In the genomic region with DNA sequence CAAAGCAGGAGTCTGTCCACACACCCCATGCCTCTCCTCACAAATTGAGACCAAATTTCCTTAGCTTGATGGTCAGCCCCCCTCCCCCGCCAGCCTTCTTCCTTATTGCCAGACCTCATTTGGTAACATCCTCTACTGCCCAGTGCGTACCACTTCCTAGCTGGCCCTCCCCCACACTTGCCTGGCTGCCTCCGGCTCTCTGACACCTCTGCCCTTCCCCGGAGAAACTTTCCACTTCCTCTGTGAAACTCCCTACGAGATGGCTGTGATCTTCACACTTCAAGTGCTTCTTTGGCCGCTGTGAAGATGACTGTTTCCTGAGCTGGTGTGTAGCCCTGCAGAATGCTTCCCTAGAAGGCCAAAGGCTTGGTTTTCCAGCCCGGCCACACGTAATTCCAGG, we compare ENCODE assay signal across 12 mouse cellular contexts. TPM values are rescaled to one million over a fixed set of nuclear protein-coding genes. Genes with fewer than 3 reads are reported as not detected.
DNase-seq lines count a peak whose midpoint lies in the region; ATAC-seq and TF ChIP-seq lines count a peak whose summit lies in the region.
"Had no signal": no experiment of that assay in that cellular context is flagged by ENCODE, and none has a peak within 500 bp of the region (broad histone marks: within the 10 kb centered on the region; RNA-seq: fewer than 3 reads in every experiment).

No protein-coding gene starts in this region.

- no peak for TF ChIP-seq EP300 in heart, postnatal 0 days (IDR thresholded peaks at IDR 0.05; ENCODE audit: low read depth)

- ATAC-seq in heart, postnatal 0 days (ENCODE audit: insufficient read depth, low read depth) = no peak
- no peak for ATAC-seq in lung, embryonic 14.5 days (ENCODE audit: insufficient read depth)
- ATAC-seq in midbrain, postnatal 0 days (ENCODE audit: low FRiP score) = no peak
- ATAC-seq: hindbrain, postnatal 0 days had no signal

- H3K4me3 ChIP-seq in heart, postnatal 0 days (ENCODE audit: low read depth, low read length) = no peak overlapping the region
- no peak overlapping the region for H3K4me3 ChIP-seq in heart, embryonic 10.5 days
- H3K4me3 ChIP-seq in brown adipose tissue, adult 24 weeks (ENCODE audit: insufficient read depth, low read depth, low read length) = no peak overlapping the region
- H3K4me3 ChIP-seq in lung, embryonic 14.5 days (ENCODE audit: low read depth, low read length) = no peak overlapping the region
- no peak overlapping the region for H3K4me3 ChIP-seq in midbrain, postnatal 0 days (ENCODE audit: low read depth, low read length)
- H3K4me3 ChIP-seq: embryonic facial prominence, embryonic 13.5 days; myocyte had no signal

- H3K27me3 ChIP-seq in heart, postnatal 0 days (ENCODE audit: control insufficient read depth, insufficient read depth, low read length) = no peaks in the 10 kb centered on the region
- no peaks in the 10 kb centered on the region for H3K27me3 ChIP-seq in heart, embryonic 10.5 days (ENCODE audit: insufficient read depth, poor library complexity, severe bottlenecking)
- H3K27me3 ChIP-seq in lung, embryonic 14.5 days (ENCODE audit: insufficient read depth, low read length) = no peaks in the 10 kb centered on the region
- no peaks in the 10 kb centered on the region for H3K27me3 ChIP-seq in midbrain, postnatal 0 days (ENCODE audit: insufficient read depth, low read length)
- H3K27me3 ChIP-seq: embryonic facial prominence, embryonic 13.5 days had no signal

- no peaks in the 10 kb centered on the region for H3K36me3 ChIP-seq in heart, postnatal 0 days (replicated peaks; ENCODE audit: control insufficient read depth, insufficient read depth, low read length)
- H3K36me3 ChIP-seq in heart, embryonic 10.5 days = no peaks in the 10 kb centered on the region
- no peaks in the 10 kb centered on the region for H3K36me3 ChIP-seq in lung, embryonic 14.5 days (ENCODE audit: insufficient read depth)
- no peaks in the 10 kb centered on the region for H3K36me3 ChIP-seq in midbrain, postnatal 0 days (ENCODE audit: insufficient read depth, low read length)
- H3K36me3 ChIP-seq: embryonic facial prominence, embryonic 13.5 days had no signal

- no peak for DNase-seq in heart, postnatal 0 days (ENCODE audit: low spot score)
- DNase-seq in heart, embryonic 10.5 days (ENCODE audit: low spot score) = no peak
- DNase-seq in lung, embryonic 14.5 days = peak; percentile 26
- peak; percentile 75 to 84 for DNase-seq in spleen, postnatal 4 days (ENCODE audit: low spot score in 2 of 2)
- no peak for DNase-seq in layer of hippocampus, postnatal 36 days
- no peak for DNase-seq in midbrain, postnatal 0 days (ENCODE audit: low spot score)
- no peak for DNase-seq in cerebellum, adult 8-10 months

- 30% methylated on average over 8 of the region's 8 CpGs for WGBS in heart, postnatal 0 days
- WGBS in heart, embryonic 10.5 days = 42% methylated on average over 8 of the region's 8 CpGs
- WGBS in lung, embryonic 14.5 days = 34% methylated on average over 8 of the region's 8 CpGs
- 71% methylated on average over 8 of the region's 8 CpGs for WGBS in midbrain, postnatal 0 days

- H3K9ac ChIP-seq in heart, postnatal 0 days (replicated peaks; ENCODE audit: low read depth, low read length) = no peak overlapping the region
- H3K9ac ChIP-seq in lung, embryonic 14.5 days = no peak overlapping the region
- H3K9ac ChIP-seq in midbrain, postnatal 0 days (replicated peaks; ENCODE audit: low read length, poor library complexity, severe bottlenecking) = no peak overlapping the region
- H3K9ac ChIP-seq: embryonic facial prominence, embryonic 13.5 days had no signal

- H3K9me3 ChIP-seq in heart, postnatal 0 days (replicated peaks; ENCODE audit: control insufficient read depth, low read length) = no peaks in the 10 kb centered on the region
- no peaks in the 10 kb centered on the region for H3K9me3 ChIP-seq in heart, embryonic 10.5 days
- H3K9me3 ChIP-seq in lung, embryonic 14.5 days (ENCODE audit: low read depth, low read length) = no peaks in the 10 kb centered on the region
- no peaks in the 10 kb centered on the region for H3K9me3 ChIP-seq in midbrain, postnatal 0 days (ENCODE audit: low read length)
- H3K9me3 ChIP-seq: embryonic facial prominence, embryonic 13.5 days had no signal

- peaks cover 4% of the 10 kb centered on the region; the same call in 1 of the 2 replicates for H3K4me1 ChIP-seq in heart, postnatal 0 days (ENCODE audit: control insufficient read depth, insufficient read depth)
- peaks cover 12% of the 10 kb centered on the region for H3K4me1 ChIP-seq in heart, embryonic 10.5 days
- no peaks in the 10 kb centered on the region for H3K4me1 ChIP-seq in brown adipose tissue, adult 24 weeks (ENCODE audit: control insufficient read depth, insufficient read depth, insufficient read length, low read length)
- no peaks in the 10 kb centered on the region for H3K4me1 ChIP-seq in lung, embryonic 14.5 days (ENCODE audit: insufficient read depth)
- no peaks in the 10 kb centered on the region for H3K4me1 ChIP-seq in midbrain, postnatal 0 days (ENCODE audit: insufficient read depth, low read length)
- H3K4me1 ChIP-seq: embryonic facial prominence, embryonic 13.5 days had no signal

- no peak for TF ChIP-seq CTCF in heart, postnatal 0 days (IDR thresholded peaks at IDR 0.05; ENCODE audit: low read depth)
- no peak for TF ChIP-seq CTCF in lung, embryonic 14.5 days (IDR thresholded peaks at IDR 0.05; ENCODE audit: low read depth)
- no peak for TF ChIP-seq CTCF in midbrain, postnatal 0 days (IDR thresholded peaks at IDR 0.05)

- peak overlapping the region; percentile 15; the same call in 1 of the 2 replicates for H3K27ac ChIP-seq in heart, postnatal 0 days (ENCODE audit: low read depth)
- no peak overlapping the region; the same call in 1 of the 2 replicates for H3K27ac ChIP-seq in heart, embryonic 10.5 days
- peak overlapping the region; percentile 79 for H3K27ac ChIP-seq in brown adipose tissue, adult 24 weeks (replicated peaks; ENCODE audit: low read depth, low read length)
- no peak overlapping the region for H3K27ac ChIP-seq in lung, embryonic 14.5 days (ENCODE audit: low read depth)
- no peak overlapping the region for H3K27ac ChIP-seq in midbrain, postnatal 0 days (ENCODE audit: low read depth, low read length)
- H3K27ac ChIP-seq: embryonic facial prominence, embryonic 13.5 days; hindbrain, postnatal 0 days had no signal

- H3K4me2 ChIP-seq in heart, postnatal 0 days (ENCODE audit: low read depth, low read length) = no peak overlapping the region
- H3K4me2 ChIP-seq in lung, embryonic 14.5 days = no peak overlapping the region
- H3K4me2 ChIP-seq in midbrain, postnatal 0 days (ENCODE audit: low read depth, low read length, poor library complexity, severe bottlenecking) = no peak overlapping the region
- H3K4me2 ChIP-seq: embryonic facial prominence, embryonic 13.5 days had no signal

RNA-seq across cellular contexts. Expression of gene Ubxn11, which starts 3.7 kb away (rescaled TPM):
- total RNA-seq in heart, postnatal 0 days (2014; rRNA removed; ENCODE audit: low replicate concordance) = not detected in 2 replicates
- 0.97 and 1.2 TPM in 2 replicates for polyA plus RNA-seq in heart, postnatal 0 days (2015; fragmentation: Nextera tagmentation; extraction: Ambion mirVana)
- polyA plus RNA-seq in heart, embryonic 10.5 days (2016; fragmentation: Nextera tagmentation; extraction: Ambion mirVana) = 2.6 and 2.9 TPM in 2 replicates
- polyA plus RNA-seq in brown adipose tissue, adult 24 weeks (2012; ENCODE audit: insufficient read depth, insufficient read length, missing spikeins) = 2.1 TPM in 1 of 2 replicates, not detected in the other
- 6.8 and 7.8 TPM in 2 replicates for polyA plus RNA-seq in lung, embryonic 14.5 days (2014; fragmentation: Nextera tagmentation; extraction: Ambion mirVana)
- total RNA-seq in layer of hippocampus, postnatal 36 days (2021) = 10 to 100 TPM; 32.8 to 34.7 TPM
- total RNA-seq in midbrain, postnatal 0 days (2014; rRNA removed) = 4.9 and 8.4 TPM in 2 replicates
- polyA plus RNA-seq in midbrain, postnatal 0 days (2015; fragmentation: Nextera tagmentation; extraction: Ambion mirVana) = 11.2 and 13.7 TPM in 2 replicates

RNA-seq across cellular contexts. Expression of gene Cd52, which starts 3.7 kb away (rescaled TPM):
- total RNA-seq in heart, postnatal 0 days (2014; rRNA removed; ENCODE audit: low replicate concordance) = 10.5 TPM in 1 of 2 replicates, not detected in the other
- 9.3 and 10.5 TPM in 2 replicates for polyA plus RNA-seq in heart, postnatal 0 days (2015; fragmentation: Nextera tagmentation; extraction: Ambion mirVana)
- polyA plus RNA-seq in heart, embryonic 10.5 days (2016; fragmentation: Nextera tagmentation; extraction: Ambion mirVana) = 1.7 and 4.2 TPM in 2 replicates
- 14.0 and 16.8 TPM in 2 replicates for polyA plus RNA-seq in brown adipose tissue, adult 24 weeks (2012; ENCODE audit: insufficient read depth, insufficient read length, missing spikeins)
- polyA plus RNA-seq in lung, embryonic 14.5 days (2014; fragmentation: Nextera tagmentation; extraction: Ambion mirVana) = 13.1 and 14.2 TPM in 2 replicates
- total RNA-seq in layer of hippocampus, postnatal 36 days (2021) = 1 to 10 TPM in 1 of 2 experiments, not detected in 1; 1.1 TPM
- total RNA-seq in midbrain, postnatal 0 days (2014; rRNA removed) = 0.66 TPM in 1 of 2 replicates, not detected in the other
- polyA plus RNA-seq in midbrain, postnatal 0 days (2015; fragmentation: Nextera tagmentation; extraction: Ambion mirVana) = 2.0 and 2.7 TPM in 2 replicates
- total RNA-seq: hindbrain, postnatal 0 days had no signal
- polyA plus RNA-seq: myocyte had no signal

RNA-seq across cellular contexts. Expression of gene Sh3bgrl3, which starts 30.0 kb away (rescaled TPM):
- 49.7 and 67.6 TPM in 2 replicates for total RNA-seq in heart, postnatal 0 days (2014; rRNA removed; ENCODE audit: low replicate concordance)
- 140 and 150 TPM in 2 replicates for polyA plus RNA-seq in heart, postnatal 0 days (2015; fragmentation: Nextera tagmentation; extraction: Ambion mirVana)
- 188 and 243 TPM in 2 replicates for polyA plus RNA-seq in heart, embryonic 10.5 days (2016; fragmentation: Nextera tagmentation; extraction: Ambion mirVana)
- 39.0 and 44.7 TPM in 2 replicates for polyA plus RNA-seq in brown adipose tissue, adult 24 weeks (2012; ENCODE audit: insufficient read depth, insufficient read length, missing spikeins)
- 384 and 400 TPM in 2 replicates for polyA plus RNA-seq in lung, embryonic 14.5 days (2014; fragmentation: Nextera tagmentation; extraction: Ambion mirVana)
- total RNA-seq in layer of hippocampus, postnatal 36 days (2021) = 100 to 1,000 TPM; 234 to 264 TPM
- 162 and 224 TPM in 2 replicates for total RNA-seq in midbrain, postnatal 0 days (2014; rRNA removed)
- 565 and 583 TPM in 2 replicates for polyA plus RNA-seq in midbrain, postnatal 0 days (2015; fragmentation: Nextera tagmentation; extraction: Ambion mirVana)

RNA-seq across cellular contexts. Expression of gene Crybg2, which starts 38.0 kb away (rescaled TPM):
- total RNA-seq in heart, postnatal 0 days (2014; rRNA removed; ENCODE audit: low replicate concordance) = 0.08 and 6.6 TPM in 2 replicates
- 0.11 TPM in 1 of 2 replicates, not detected in the other for polyA plus RNA-seq in heart, postnatal 0 days (2015; fragmentation: Nextera tagmentation; extraction: Ambion mirVana)
- 0.78 and 2.7 TPM in 2 replicates for polyA plus RNA-seq in heart, embryonic 10.5 days (2016; fragmentation: Nextera tagmentation; extraction: Ambion mirVana)
- polyA plus RNA-seq in brown adipose tissue, adult 24 weeks (2012; ENCODE audit: insufficient read depth, insufficient read length, missing spikeins) = not detected in 2 replicates
- polyA plus RNA-seq in lung, embryonic 14.5 days (2014; fragmentation: Nextera tagmentation; extraction: Ambion mirVana) = 2.9 and 4.0 TPM in 2 replicates
- total RNA-seq in layer of hippocampus, postnatal 36 days (2021) = 1 to 10 TPM; 1.2 to 1.8 TPM
- total RNA-seq in midbrain, postnatal 0 days (2014; rRNA removed) = 4.2 and 4.5 TPM in 2 replicates
- polyA plus RNA-seq in midbrain, postnatal 0 days (2015; fragmentation: Nextera tagmentation; extraction: Ambion mirVana) = 7.7 and 8.4 TPM in 2 replicates

RNA-seq across cellular contexts. Expression of gene Zfp683, which starts 45.0 kb away (rescaled TPM):
- total RNA-seq in heart, postnatal 0 days (2014; rRNA removed; ENCODE audit: low replicate concordance) = not detected in 2 replicates
- polyA plus RNA-seq in heart, postnatal 0 days (2015; fragmentation: Nextera tagmentation; extraction: Ambion mirVana) = not detected in 2 replicates
- not detected in 2 replicates for polyA plus RNA-seq in heart, embryonic 10.5 days (2016; fragmentation: Nextera tagmentation; extraction: Ambion mirVana)
- not detected in 2 replicates for polyA plus RNA-seq in brown adipose tissue, adult 24 weeks (2012; ENCODE audit: insufficient read depth, insufficient read length, missing spikeins)
- not detected in 2 replicates for polyA plus RNA-seq in lung, embryonic 14.5 days (2014; fragmentation: Nextera tagmentation; extraction: Ambion mirVana)
- not detected for total RNA-seq in layer of hippocampus, postnatal 36 days (2021)
- total RNA-seq in midbrain, postnatal 0 days (2014; rRNA removed) = not detected in 2 replicates
- polyA plus RNA-seq in midbrain, postnatal 0 days (2015; fragmentation: Nextera tagmentation; extraction: Ambion mirVana) = not detected in 2 replicates
- total RNA-seq: hindbrain, postnatal 0 days; MEL had no signal
- polyA plus RNA-seq: embryonic facial prominence, embryonic 13.5 days; hindbrain, postnatal 0 days; myocyte had no signal

Comparison
In these comparisons a context has a peak if more than half of its experiments do, and no peak if none do; other contexts are left out.
1. H3K27ac ChIP-seq: peak in heart, postnatal 0 days (single experiment) and brown adipose tissue, adult 24 weeks (single experiment); none in heart, embryonic 10.5 days (single experiment), lung, embryonic 14.5 days (single experiment) and midbrain, postnatal 0 days (single experiment).
2. DNase-seq: peak in lung, embryonic 14.5 days (single experiment) and spleen, postnatal 4 days (2 of 2); none in heart, postnatal 0 days (single experiment), heart, embryonic 10.5 days (single experiment), layer of hippocampus, postnatal 36 days (0 of 2), midbrain, postnatal 0 days (single experiment) and cerebellum, adult 8-10 months (single experiment).